Mouse (Mus musculus) liver, embryonic 14.5 days (tissue): ENCODE measurements around the gene Lrrfip2. TPM values are rescaled to one million over a fixed set of nuclear protein-coding genes. Genes with fewer than 3 reads are reported as not detected.

Experiments used
- ATAC-seq: fragments of 200-750 bp; cut with Nextera tagmentation; 2 replicates; pipeline ENCODE4 v1.8.0; 2017; ENCODE audit warnings: moderate number of reproducible peaks, mild to moderate bottlenecking, moderate library complexity; ENCODE audit not compliant: insufficient read depth
- DNase-seq, 3 experiments: peaks; one replicate each; pipeline ENCODE4 v3.0.0-alpha.2; 2012 to 2013; ENCODE audit warnings: low read depth in 3 of 3, low spot score in 3 of 3
- H3K27ac ChIP-seq: fragments of 300-500 bp; sonication (generic); 2 replicates; pipeline ENCODE4 v1.5.1; 2014; ENCODE audit warnings: moderate library complexity, mild to moderate bottlenecking, control low read depth, inconsistent platforms
- H3K27me3 ChIP-seq: fragments of 300-500 bp; sonication (generic); 2 replicates; pipeline ENCODE4 v1.6.1; 2014; ENCODE audit warnings: mild to moderate bottlenecking, low read length, moderate library complexity; ENCODE audit not compliant: control insufficient read depth, insufficient read depth
- H3K36me3 ChIP-seq: fragments of 300-500 bp; sonication (generic); replicated peaks from 2 replicates; pipeline ENCODE4 v1.6.1; 2014; ENCODE audit warnings: low read depth; ENCODE audit not compliant: control insufficient read depth, insufficient read depth
- H3K4me1 ChIP-seq, 2 experiments: fragments of 200-500 bp in 1 of 2; fragments of 300-500 bp in 1 of 2; sonication (generic) in 1 of 2; replicated peaks; 2 replicates each; pipeline ENCODE4 v1.6.1; 2012 to 2014; ENCODE audit warnings: antibody characterized with exemption in 1 of 2, inconsistent platforms in 1 of 2, low read length in 1 of 2; ENCODE audit not compliant: control insufficient read depth in 2 of 2, insufficient read depth in 2 of 2
- H3K4me2 ChIP-seq: fragments of 300-500 bp; sonication (generic); 2 replicates; pipeline ENCODE4 v1.6.1; 2014; ENCODE audit warnings: low read depth, mild to moderate bottlenecking, control low read depth, moderate library complexity
- H3K4me3 ChIP-seq, 2 experiments: fragments of 200-500 bp in 1 of 2; fragments of 300-500 bp in 1 of 2; sonication (generic) in 1 of 2; 2 replicates each; pipeline ENCODE4 v1.5.1; 2012 to 2014; ENCODE audit warnings: low read depth in 2 of 2, low read length in 2 of 2, mild to moderate bottlenecking in 2 of 2, control low read depth in 1 of 2, inconsistent platforms in 1 of 2, moderate library complexity in 1 of 2; ENCODE audit not compliant: insufficient read depth in 1 of 2
- H3K9ac ChIP-seq: fragments of 300-500 bp; sonication (generic); replicated peaks from 2 replicates; pipeline ENCODE4 v1.6.1; 2014; ENCODE audit warnings: mild to moderate bottlenecking, control low read depth, moderate library complexity
- H3K9me3 ChIP-seq: fragments of 300-500 bp; sonication (generic); 2 replicates; pipeline ENCODE4 v1.6.1; 2016; ENCODE audit warnings: low read length, mixed read lengths; ENCODE audit not compliant: control insufficient read depth
- CTCF ChIP-seq: IDR thresholded peaks from 2 replicates; pipeline ENCODE4 v1.5.1; 2016; ENCODE audit warnings: antibody characterized with exemption, low read depth, control low read depth
- EP300 ChIP-seq: IDR thresholded peaks from 2 replicates; pipeline ENCODE4 v1.6.1; 2016; ENCODE audit warnings: antibody characterized with exemption, low read depth
- WGBS: fragments of 180-500 bp; shearing (Covaris S2); extraction: QIAGEN DNeasy Blood & Tissue Kit; methylation state at CpG from one replicate; pipeline ENCODE4 v1.1.7; 2014; ENCODE audit not compliant: insufficient replicate concordance; 5-methylcytosine and 5-hydroxymethylcytosine counted together
- polyA plus RNA-seq, 2 experiments: library from polyadenylated mRNA; depleted of rRNA in 1 of 2; stranded (reverse) in 1 of 2; unstranded in 1 of 2; fragments of >200 nt; fragmentation: Nextera tagmentation in 1 of 2; extraction: Ambion mirVana in 1 of 2; gene quantifications; 2 replicates each; pipeline versions ENCODE4 v1.2.1 to v1.2.3; 2012 to 2014

Lrrfip2 gene
- polyA plus RNA-seq, 2 experiments, result 13.6 to 15.0 TPM

- Histone ChIP-seq H3K4me2 (no peak overlapping the region), H3K27ac (no peak overlapping the region), H3K9me3 (no peaks in the 10 kb centered on the region), H3K4me1 (no peaks in the 10 kb centered on the region), H3K36me3 (no peaks in the 10 kb centered on the region; the same call in 1 of the 2 replicates), H3K4me3 (no peak overlapping the region), H3K27me3 (no peaks in the 10 kb centered on the region), H3K9ac (no peak overlapping the region)
- DNase-seq (no peak), ATAC-seq (no peak)
- no peak for TF ChIP-seq CTCF
- 84% methylated on average over 6 of the region's 6 CpGs for WGBS
These were observed 69.5 kb downstream of the Lrrfip2 start for GRCm38 (mm10) chr9:111186861-111187260.

DNA sequence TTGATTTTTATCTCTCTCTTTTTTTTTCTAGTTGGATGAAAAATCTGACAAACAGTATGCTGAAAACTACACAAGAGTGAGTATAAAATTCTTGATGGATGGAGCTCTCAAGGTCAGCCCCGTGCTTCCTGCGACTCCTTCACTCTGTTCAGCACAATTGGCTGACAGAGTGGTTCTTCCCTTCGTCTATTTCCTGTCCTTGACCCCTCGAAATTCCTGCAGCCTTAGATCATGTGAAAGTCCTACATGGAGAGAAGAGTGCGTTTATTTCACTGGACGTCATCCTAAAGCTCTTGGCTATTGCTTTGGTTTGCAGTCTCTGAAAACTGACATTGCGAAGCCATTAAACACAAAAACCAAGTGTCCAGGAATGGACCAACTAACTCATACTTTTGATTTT, 71.3 kb downstream of the Lrrfip2 start:
- Histone ChIP-seq H3K27ac (no peak overlapping the region), H3K4me3 (no peak overlapping the region), H3K4me1 (no peaks in the 10 kb centered on the region), H3K9ac (no peak overlapping the region), H3K9me3 (no peaks in the 10 kb centered on the region), H3K27me3 (no peaks in the 10 kb centered on the region), H3K4me2 (no peak overlapping the region), H3K36me3 (no peaks in the 10 kb centered on the region; the same call in 1 of the 2 replicates)
- DNase-seq, result no peak
- ATAC-seq, result no peak
- TF ChIP-seq CTCF (no peak), EP300 (no peak)
- WGBS, result 70% methylated on average over 7 of the region's 7 CpGs

DNA sequence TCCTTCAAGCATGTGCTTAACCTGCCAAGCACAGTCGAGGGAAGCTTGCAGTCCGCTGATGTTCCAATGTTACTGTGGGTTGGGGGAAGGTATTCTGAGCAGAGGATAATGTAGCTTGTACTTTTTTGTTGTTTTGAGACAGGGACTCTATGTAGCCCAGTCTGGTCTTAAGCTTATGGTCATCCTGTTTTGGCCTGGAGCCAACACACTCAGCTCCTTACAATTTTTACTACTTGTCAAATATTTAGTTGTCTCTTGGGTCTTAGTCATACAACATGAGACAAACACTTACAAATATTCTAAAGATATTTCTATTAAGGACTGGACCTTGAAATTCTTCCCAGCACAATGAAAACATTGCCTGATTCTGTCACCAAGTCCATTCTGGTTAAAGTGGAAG, 75.8 kb downstream of the Lrrfip2 start:
- H3K27me3 ChIP-seq, result no peaks in the 10 kb centered on the region
- no peak for TF ChIP-seq EP300
- TF ChIP-seq CTCF, result no peak
- ATAC-seq (no peak), DNase-seq (no peak)
- H3K36me3 ChIP-seq, result no peaks in the 10 kb centered on the region; the same call in 1 of the 2 replicates
- H3K4me2 ChIP-seq, result no peak overlapping the region
- H3K4me3 ChIP-seq, result no peak overlapping the region
- 83% methylated on average over 2 of the region's 2 CpGs for WGBS
- H3K4me1 ChIP-seq, result peaks cover 0 to 5% of the 10 kb centered on the region in 2 experiments; a peak in 1 of 4 replicates
- no peak overlapping the region for H3K9ac ChIP-seq
- H3K27ac ChIP-seq, result no peak overlapping the region
- no peaks in the 10 kb centered on the region for H3K9me3 ChIP-seq

- Histone ChIP-seq H3K9ac (no peak overlapping the region), H3K9me3 (no peaks in the 10 kb centered on the region), H3K4me3 (no peak overlapping the region), H3K36me3 (no peaks in the 10 kb centered on the region), H3K4me1 (peaks cover 0 to 5% of the 10 kb centered on the region in 2 experiments; a peak in 1 of 4 replicates), H3K27me3 (no peaks in the 10 kb centered on the region), H3K27ac (no peak overlapping the region), H3K4me2 (no peak overlapping the region)
- 50% methylated on average over 3 of the region's 3 CpGs for WGBS
- no peak for TF ChIP-seq CTCF
- no peak for TF ChIP-seq EP300
- no peak for ATAC-seq
- DNase-seq, result no peak
These were observed 79.7 kb downstream of the Lrrfip2 start for GRCm38 (mm10) chr9:111197116-111197515.

DNA sequence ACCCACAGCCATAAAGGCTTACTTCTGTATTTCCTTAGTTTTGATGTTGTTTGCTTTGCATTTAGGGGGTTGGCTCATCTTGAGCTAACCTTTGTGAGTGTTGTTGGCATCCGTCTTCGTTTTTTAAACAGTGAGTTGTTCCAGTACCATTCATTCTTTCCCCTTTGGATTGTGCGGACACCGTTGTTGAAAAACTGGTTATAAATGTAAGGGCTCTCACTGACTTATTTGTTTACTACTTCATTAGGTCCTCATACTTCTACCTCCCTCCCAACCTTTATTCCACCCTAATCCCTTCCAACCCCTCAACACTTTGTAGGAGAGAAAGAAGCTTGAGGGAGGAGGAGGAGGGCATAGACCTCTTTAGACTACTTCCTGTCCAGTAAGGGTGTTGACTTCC, 80.3 kb downstream of the Lrrfip2 start:
- TF ChIP-seq CTCF, result no peak
- no peak for TF ChIP-seq EP300
- no peaks in the 10 kb centered on the region for H3K36me3 ChIP-seq
- H3K27me3 ChIP-seq, result no peaks in the 10 kb centered on the region
- DNase-seq, result no peak
- ATAC-seq, result no peak
- H3K4me1 ChIP-seq, result peaks cover 0 to 5% of the 10 kb centered on the region in 2 experiments; a peak in 1 of 4 replicates
- no peak overlapping the region for H3K4me3 ChIP-seq
- no peaks in the 10 kb centered on the region for H3K9me3 ChIP-seq
- H3K27ac ChIP-seq, result no peak overlapping the region
- 77% methylated on average over 4 of the region's 4 CpGs for WGBS
- no peak overlapping the region for H3K9ac ChIP-seq
- no peak overlapping the region for H3K4me2 ChIP-seq
